Mouse (Mus musculus) retina, postnatal 7 days (tissue): ENCODE measurements around the gene Mt1.

Experiments
- DNase-seq: peaks from one replicate; pipeline ENCODE4 v3.0.0-alpha.2; 2012; ENCODE audit warnings: low read depth, low spot score

Gene Mt1

DNA sequence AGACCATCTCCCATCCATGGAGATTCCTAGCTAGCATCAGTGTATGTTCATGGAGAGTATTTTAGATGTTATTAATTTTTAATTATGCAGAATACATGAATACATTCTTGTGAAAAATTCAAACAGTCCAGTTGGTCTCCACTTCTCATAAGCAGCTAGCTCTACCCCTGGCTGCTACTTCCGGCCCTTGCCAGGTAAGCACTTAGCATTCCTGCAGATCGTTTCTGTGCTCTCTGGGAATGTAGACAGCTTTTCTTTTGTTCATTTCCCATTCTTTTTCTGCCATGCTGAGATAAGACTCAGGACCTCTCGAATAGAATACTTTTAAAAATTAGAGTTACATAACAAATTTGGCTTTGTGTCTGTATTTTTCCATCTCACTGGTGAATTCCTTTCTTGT is 25.2 kb downstream of the Mt1 start:
- no peak for DNase-seq

DNA sequence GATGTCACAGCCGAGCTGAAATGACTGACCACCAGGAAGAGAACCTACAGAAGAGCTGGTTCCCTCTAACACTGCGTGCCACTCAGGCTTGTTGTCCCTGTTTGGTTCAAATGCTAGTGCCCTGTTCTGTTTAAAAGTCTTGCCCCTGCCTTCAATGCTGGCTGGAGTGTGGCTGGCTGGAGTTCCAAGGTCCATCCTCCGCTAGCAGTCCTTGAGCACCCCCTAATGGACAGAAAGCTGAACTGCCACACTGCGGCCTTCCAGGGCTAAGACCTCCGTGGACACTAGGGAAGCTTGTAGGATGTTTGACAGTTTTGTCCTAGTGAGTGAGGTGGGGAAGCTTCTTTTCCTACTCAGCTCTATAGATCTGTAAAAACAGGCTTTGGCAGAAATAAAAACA is 26.9 kb downstream of the Mt1 start:
- peak; percentile 65 for DNase-seq

DNA sequence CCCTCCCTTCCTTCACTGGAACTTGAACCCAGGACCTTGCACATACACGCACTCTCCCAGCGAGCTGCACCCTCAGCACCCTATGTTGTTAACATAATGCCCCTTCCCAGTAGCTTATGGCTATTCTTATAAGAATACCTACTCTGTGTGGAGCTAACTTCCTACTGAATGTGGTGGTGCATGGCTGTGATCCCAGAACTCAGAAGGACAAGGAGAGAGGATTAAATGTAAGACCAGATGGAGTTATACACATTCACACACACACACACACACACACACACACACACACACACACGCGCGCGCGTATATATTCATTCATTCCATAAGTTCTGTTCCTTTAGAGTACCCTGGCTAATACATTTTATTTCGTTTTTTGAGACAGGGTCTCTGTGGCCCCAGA is 27.4 kb downstream of the Mt1 start:
- DNase-seq, result no peak

DNA sequence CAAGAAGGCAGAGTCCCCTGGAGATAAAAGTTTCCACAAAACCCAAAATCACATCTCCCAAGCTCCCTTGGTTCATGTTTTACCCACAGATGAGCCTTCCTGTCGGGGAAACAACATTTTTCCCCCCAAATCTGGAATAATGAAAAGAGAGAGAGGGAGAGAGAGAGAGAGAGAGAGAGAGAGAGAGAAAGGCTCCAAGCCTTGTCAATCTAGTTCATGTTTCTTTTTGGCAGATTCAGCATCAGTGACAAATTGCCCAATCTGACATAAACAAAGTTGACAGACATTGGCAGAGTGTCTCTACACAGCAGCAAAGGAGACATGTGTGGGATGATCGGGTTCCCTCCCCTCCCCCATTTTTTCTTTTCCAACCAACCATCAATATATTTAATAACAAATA is 28.6 kb downstream of the Mt1 start:
- DNase-seq, result no peak

DNA sequence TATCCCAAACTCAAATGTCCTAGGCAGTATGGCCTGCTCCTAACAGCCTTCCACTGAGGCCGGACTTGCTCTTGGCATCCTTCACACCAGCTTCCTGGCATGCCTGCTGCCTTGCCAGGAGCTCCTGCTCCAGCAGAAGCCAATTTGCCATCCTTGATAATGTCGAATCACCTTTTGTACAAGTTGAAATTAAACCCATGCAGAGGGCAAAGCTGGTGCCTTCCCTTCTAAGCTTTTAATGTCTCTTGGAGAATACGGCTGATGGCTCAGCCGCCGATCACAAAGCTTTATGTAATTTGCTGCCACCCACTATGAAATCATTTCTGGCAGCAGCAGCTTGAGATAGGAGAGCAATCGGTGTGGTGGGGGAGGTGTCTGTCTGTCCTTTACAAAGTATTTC is 30.8 kb downstream of the Mt1 start:
- DNase-seq, result no peak

DNA sequence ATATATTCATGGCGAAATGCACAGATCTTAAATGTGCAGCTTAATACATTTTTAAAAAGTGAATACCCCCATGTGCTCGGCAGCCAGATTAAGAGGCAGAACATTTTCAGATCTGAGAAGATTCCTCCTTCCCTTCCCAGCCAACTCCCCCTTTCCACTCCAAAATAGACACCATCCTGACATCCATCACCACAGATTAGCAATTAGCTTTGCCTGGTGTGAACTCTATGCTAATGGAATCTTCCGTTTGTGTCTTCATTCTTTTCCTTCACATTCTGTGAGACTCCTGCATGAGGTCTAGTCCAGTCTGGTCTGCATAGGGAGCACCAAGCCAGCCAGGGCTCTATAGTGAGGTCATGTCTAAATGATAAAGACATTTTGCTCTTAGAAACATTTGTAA is 31.3 kb downstream of the Mt1 start:
- no peak for DNase-seq

DNA sequence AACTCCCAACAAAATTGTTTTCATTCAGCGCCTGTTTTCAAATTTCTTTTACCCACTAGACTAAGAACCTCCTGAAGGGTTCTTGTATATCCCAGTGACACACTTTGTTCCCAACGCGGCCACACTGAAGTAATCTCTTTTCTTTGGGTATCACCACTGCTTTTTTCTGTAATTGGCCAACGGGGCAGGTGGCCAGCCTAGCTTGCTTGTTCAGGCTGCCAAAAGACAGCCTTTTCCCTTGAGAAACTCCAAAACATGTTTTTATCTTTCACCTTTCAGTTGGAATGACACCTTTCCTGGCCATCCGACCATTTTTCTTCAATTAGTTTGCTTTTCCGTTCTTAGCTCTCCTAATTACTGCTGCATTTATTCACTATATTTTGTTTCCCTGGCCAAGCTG is 34.9 kb downstream of the Mt1 start:
- DNase-seq, result no peak

DNA sequence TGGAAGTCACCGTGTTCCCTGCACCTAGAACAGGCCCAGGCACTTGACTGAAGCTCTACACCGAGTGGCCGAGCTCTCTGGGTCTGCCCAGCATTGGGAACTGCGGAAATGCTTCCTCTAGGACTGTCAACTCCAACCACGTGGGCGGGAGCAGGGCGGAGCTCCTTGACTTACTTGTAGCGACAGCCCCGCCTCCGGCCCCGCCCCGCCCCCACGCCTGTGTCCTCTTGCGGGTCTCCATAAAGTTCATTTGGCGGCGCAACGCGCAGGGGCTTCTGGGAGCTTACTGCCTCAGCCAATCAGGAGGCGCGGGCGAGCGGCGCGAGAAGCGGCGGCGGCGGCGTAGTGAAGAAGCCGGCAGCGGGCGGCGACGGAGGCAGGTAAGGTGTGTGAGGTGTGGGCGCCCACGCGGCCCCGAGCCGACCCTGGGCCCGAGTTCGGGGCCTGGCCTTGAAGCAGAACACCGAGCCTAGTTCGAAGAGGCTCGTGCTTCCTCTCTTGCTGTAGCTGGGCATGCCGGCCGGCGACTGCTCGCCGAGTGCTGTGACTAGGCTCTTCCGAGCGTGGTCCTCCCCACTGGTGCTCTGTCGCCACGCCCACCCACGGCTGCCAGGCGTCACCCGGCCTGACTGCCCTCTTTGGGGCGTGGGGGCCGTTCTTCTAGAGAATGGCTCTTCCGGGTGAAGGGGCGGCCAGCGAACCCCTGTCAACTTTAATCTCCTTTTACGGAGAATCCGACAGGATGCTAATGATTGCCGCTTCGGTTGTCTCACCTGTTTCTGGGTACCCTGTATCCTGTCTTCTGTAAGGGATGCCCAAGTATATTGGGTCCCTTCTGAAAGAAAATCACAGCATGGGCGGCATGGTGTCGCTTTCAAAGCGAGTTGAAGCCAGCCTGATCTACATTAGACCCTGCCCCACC is 35.6 kb downstream of the Mt1 start, which contains the start of gene Nup93:
TSS of gene Nup93 (plus strand) at position 313 of the 922 bp plus-strand sequence.
- peak; percentile 95 for DNase-seq

DNA sequence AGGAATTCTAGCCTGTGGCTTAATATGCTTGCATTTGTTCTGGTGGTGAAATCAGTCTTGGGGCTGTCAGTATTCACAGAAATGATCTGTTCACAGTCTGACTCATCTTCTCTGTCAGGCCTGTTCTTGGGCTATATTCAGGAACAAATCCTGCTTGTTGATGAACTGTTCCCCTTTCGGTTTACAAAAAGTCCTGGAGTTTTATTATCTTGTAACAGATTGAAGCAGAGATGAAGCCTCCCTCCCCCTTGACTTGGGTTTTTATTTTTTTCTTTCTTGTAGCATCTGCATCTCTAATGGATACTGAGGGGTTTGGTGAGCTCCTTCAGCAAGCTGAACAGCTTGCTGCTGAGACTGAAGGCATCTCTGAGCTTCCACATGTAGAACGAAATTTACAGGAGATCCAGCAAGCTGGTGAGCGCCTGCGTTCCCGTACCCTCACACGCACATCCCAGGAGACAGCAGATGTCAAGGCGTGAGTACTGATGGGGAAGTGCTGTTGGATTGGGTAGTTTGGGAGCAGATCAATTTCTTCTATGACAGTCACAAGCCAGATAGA is 48.6 kb downstream of the Mt1 start:
- DNase-seq, result no peak
